Mouse (Mus musculus) lung, postnatal 0 days (tissue): ENCODE data around the gene Slc7a6os. TPM values are rescaled to one million over a fixed set of nuclear protein-coding genes. Genes with fewer than 3 reads are reported as not detected.

Source experiments
- ATAC-seq: fragments of 200-750 bp; cut with Nextera tagmentation; 2 replicates; pipeline ENCODE4 v1.8.0; 2017; ENCODE audit warnings: moderate library complexity
- DNase-seq: peaks from one replicate; pipeline ENCODE4 v3.0.0-alpha.2; 2016; ENCODE audit warnings: low spot score
- H3K27ac ChIP-seq: fragments of 300-500 bp; sonication (generic); 2 replicates; pipeline ENCODE4 v1.5.1; 2014; ENCODE audit warnings: antibody characterized with exemption, mild to moderate bottlenecking, low read length, mixed read lengths
- H3K27me3 ChIP-seq: fragments of 300-500 bp; sonication (generic); replicated peaks from 2 replicates; pipeline ENCODE4 v1.6.1; 2014; ENCODE audit warnings: low read length, mixed read lengths; ENCODE audit not compliant: insufficient read depth
- H3K36me3 ChIP-seq: fragments of 300-500 bp; sonication (generic); 2 replicates; pipeline ENCODE4 v1.6.1; 2014; ENCODE audit warnings: low read length, mixed read lengths; ENCODE audit not compliant: insufficient read depth
- H3K4me1 ChIP-seq: fragments of 300-500 bp; sonication (generic); 2 replicates; pipeline ENCODE4 v1.6.1; 2014; ENCODE audit warnings: antibody characterized with exemption, low read depth, low read length, mixed read lengths; ENCODE audit not compliant: insufficient read depth
- H3K4me2 ChIP-seq: fragments of 300-500 bp; sonication (generic); replicated peaks from 2 replicates; pipeline ENCODE4 v1.6.1; 2014; ENCODE audit warnings: low read depth, mild to moderate bottlenecking, low read length, moderate library complexity, mixed read lengths
- H3K4me3 ChIP-seq: fragments of 300-500 bp; sonication (generic); 2 replicates; pipeline ENCODE4 v1.5.1; 2014; ENCODE audit warnings: low read depth, low read length
- H3K9ac ChIP-seq: fragments of 300-500 bp; sonication (generic); replicated peaks from 2 replicates; pipeline ENCODE4 v1.6.1; 2014; ENCODE audit warnings: low read depth, mild to moderate bottlenecking
- H3K9me3 ChIP-seq: fragments of 300-500 bp; sonication (generic); 2 replicates; pipeline ENCODE4 v1.6.1; 2016; ENCODE audit warnings: low read length, mixed read lengths
- CTCF ChIP-seq: IDR thresholded peaks from 2 replicates; pipeline ENCODE4 v1.5.1; 2016; ENCODE audit warnings: antibody characterized with exemption, mild to moderate bottlenecking
- EP300 ChIP-seq: IDR thresholded peaks from 2 replicates; pipeline ENCODE4 v1.6.1; 2016; ENCODE audit warnings: antibody characterized with exemption, mild to moderate bottlenecking, control low read depth
- whole genome bisulfite sequencing: fragments of 180-500 bp; shearing (Covaris S2); extraction: QIAGEN DNeasy Blood & Tissue Kit; methylation state at CpG from one replicate; pipeline ENCODE4 v1.1.7; 2014; 5-methylcytosine and 5-hydroxymethylcytosine counted together
- polyA plus RNA-seq: library from polyadenylated mRNA; unstranded; fragments of >200 nt; fragmentation: Nextera tagmentation; extraction: Ambion mirVana; gene quantifications from 2 replicates; pipeline ENCODE4 v1.2.1, GENCODE M21; 2015

The Slc7a6os gene
- polyA plus RNA-seq, 1 experiment from 2014 or later: 19.0 TPM

GRCm38 (mm10) chr8:106159876-106160275, 50.9 kb downstream of the Slc7a6os start:
- Histone ChIP-seq H3K9ac (no peak overlapping the region), H3K27ac (no peak overlapping the region), H3K9me3 (no peaks in the 10 kb centered on the region), H3K27me3 (no peaks in the 10 kb centered on the region), H3K4me3 (no peak overlapping the region), H3K4me1 (no peaks in the 10 kb centered on the region), H3K4me2 (no peak overlapping the region), H3K36me3 (peaks cover 16% of the 10 kb centered on the region; the same call in 1 of the 2 replicates)
- no peak for ATAC-seq
- WGBS: 84% methylated on average over 6 of the region's 6 CpGs
- DNase-seq: no peak
- TF ChIP-seq CTCF (no peak), EP300 (no peak)

DNA sequence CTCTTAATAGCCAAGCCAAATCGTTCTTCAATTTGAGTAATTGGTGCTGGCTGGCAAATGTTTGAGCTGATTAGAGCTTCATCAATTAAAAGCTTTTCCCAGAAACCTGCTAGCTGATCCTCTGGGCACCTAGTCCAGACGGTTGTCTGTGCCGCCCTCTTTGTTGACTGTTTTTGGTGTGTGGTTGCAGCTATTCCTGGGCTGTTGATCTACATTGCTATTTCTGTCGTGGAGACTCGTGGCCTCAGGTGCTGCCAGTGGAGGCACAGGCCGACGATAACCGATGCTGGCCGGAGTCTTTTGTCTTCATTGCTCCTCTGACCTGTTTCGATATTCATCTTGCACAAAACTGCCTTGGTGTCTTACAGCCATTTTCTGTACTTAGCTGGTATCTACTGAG, 52.4 kb downstream of the Slc7a6os start:
- H3K36me3 ChIP-seq: peaks cover 12% of the 10 kb centered on the region; the same call in 1 of the 2 replicates
- no peak overlapping the region for H3K9ac ChIP-seq
- TF ChIP-seq EP300 (no peak), CTCF (no peak)
- no peaks in the 10 kb centered on the region for H3K9me3 ChIP-seq
- no peak overlapping the region for H3K27ac ChIP-seq
- no peak for DNase-seq
- 88% methylated on average over 10 of the region's 10 CpGs for WGBS
- no peak overlapping the region for H3K4me3 ChIP-seq
- no peak for ATAC-seq
- H3K4me1 ChIP-seq: no peaks in the 10 kb centered on the region
- no peak overlapping the region for H3K4me2 ChIP-seq
- H3K27me3 ChIP-seq: no peaks in the 10 kb centered on the region

DNA sequence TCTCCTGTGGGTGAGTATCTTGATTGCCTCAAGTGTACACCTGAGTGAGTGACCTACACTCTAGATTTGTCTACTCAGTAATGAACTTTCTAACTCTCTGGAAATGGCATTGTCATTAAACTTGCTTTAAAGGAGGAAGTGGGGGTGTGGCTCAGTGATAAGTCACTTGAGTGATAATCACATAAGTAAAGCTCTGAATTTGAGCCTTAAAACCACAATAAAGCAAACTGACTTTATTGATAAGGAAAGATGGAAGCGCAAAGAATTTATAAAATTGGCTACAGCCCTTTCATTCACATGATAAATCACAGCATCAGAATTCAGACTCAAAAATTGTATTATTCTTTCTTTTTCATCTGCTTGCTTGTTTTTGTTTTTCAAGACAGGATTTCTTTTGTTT, 53.3 kb downstream of the Slc7a6os start:
- no peak for ATAC-seq

GRCm38 (mm10) chr8:106152876-106153275, 57.9 kb downstream of the Slc7a6os start:
- 56% methylated on average over 4 of the region's 4 CpGs for WGBS
- Histone ChIP-seq H3K9ac (no peak overlapping the region), H3K4me1 (peaks cover 5% of the 10 kb centered on the region; the same call in 1 of the 2 replicates), H3K4me2 (no peak overlapping the region), H3K27ac (no peak overlapping the region), H3K4me3 (no peak overlapping the region), H3K9me3 (no peaks in the 10 kb centered on the region), H3K27me3 (no peaks in the 10 kb centered on the region), H3K36me3 (0 out of 2 replicates have a peak, but pooled peaks cover 4% of the 10 kb centered on the region)
- TF ChIP-seq EP300 (no peak), CTCF (no peak)
- ATAC-seq: no peak
- no peak for DNase-seq

More for the DNA sequence above, 53.3 kb downstream of the Slc7a6os start:
- Histone ChIP-seq H3K4me2 (no peak overlapping the region), H3K9ac (no peak overlapping the region), H3K4me3 (no peak overlapping the region), H3K9me3 (no peaks in the 10 kb centered on the region), H3K27me3 (no peaks in the 10 kb centered on the region), H3K4me1 (no peaks in the 10 kb centered on the region), H3K27ac (no peak overlapping the region), H3K36me3 (peaks cover 4% of the 10 kb centered on the region; the same call in 1 of the 2 replicates)
- WGBS: 91% methylated on average over 1 of the region's 1 CpGs
- no peak for DNase-seq
- TF ChIP-seq CTCF (no peak), EP300 (no peak)

GRCm38 (mm10) chr8:106151041-106151440, 59.7 kb downstream of the Slc7a6os start:
- TF ChIP-seq EP300 (no peak), CTCF (no peak)
- Histone ChIP-seq H3K36me3 (0 out of 2 replicates have a peak, but pooled peaks cover 4% of the 10 kb centered on the region), H3K27ac (no peak overlapping the region), H3K4me1 (peaks cover 5% of the 10 kb centered on the region; the same call in 1 of the 2 replicates), H3K9ac (peak overlapping the region; percentile 58; the same call in 1 of the 2 replicates), H3K4me3 (peak overlapping the region; percentile 73; the same call in 1 of the 2 replicates), H3K4me2 (peak overlapping the region; percentile 77), H3K9me3 (no peaks in the 10 kb centered on the region), H3K27me3 (no peaks in the 10 kb centered on the region)
- DNase-seq: peak; percentile 63
- ATAC-seq: no peak
- WGBS: 48% methylated on average over 9 of the region's 9 CpGs

Other genes with a start within 250 kb of the Slc7a6os start
- 29.2 and 33.9 TPM in 2 replicates for gene Slc12a4, start 244.8 kb downstream of the Slc7a6os start, polyA plus RNA-seq
- 0.13 TPM in 1 of 2 replicates, not detected in the other for gene Dpep3, start 231.5 kb downstream of the Slc7a6os start, polyA plus RNA-seq
- 7.4 and 8.8 TPM in 2 replicates for gene Dus2, start 219.6 kb downstream of the Slc7a6os start, polyA plus RNA-seq
- gene Dpep2nb, start 205.0 kb downstream of the Slc7a6os start, polyA plus RNA-seq: 0.12 TPM in 1 of 2 replicates, not detected in the other
- 10.5 and 11.4 TPM in 2 replicates for gene Ddx28, start 199.1 kb downstream of the Slc7a6os start, polyA plus RNA-seq
- 3.4 and 4.2 TPM in 2 replicates for gene Nfatc3, start 152.1 kb downstream of the Slc7a6os start, polyA plus RNA-seq
- 38.4 and 38.6 TPM in 2 replicates for gene Esrp2, start 74.0 kb downstream of the Slc7a6os start, polyA plus RNA-seq
- 10.6 and 10.8 TPM in 2 replicates for gene Pla2g15, start 60.5 kb downstream of the Slc7a6os start, polyA plus RNA-seq
- gene Slc7a6, start 42.1 kb downstream of the Slc7a6os start, polyA plus RNA-seq: 38.9 and 39.7 TPM in 2 replicates
- 19.4 and 19.5 TPM in 2 replicates for gene Prmt7, start within 50 bp of the Slc7a6os start, polyA plus RNA-seq
- 1.5 and 1.7 TPM in 2 replicates for gene Smpd3, start 127.1 kb upstream of the Slc7a6os start, polyA plus RNA-seq
- gene Zfp90, start 204.4 kb upstream of the Slc7a6os start, polyA plus RNA-seq: 8.8 and 9.9 TPM in 2 replicates